Mouse (Mus musculus): Measurements from ENCODE around the gene Ugcg. TPM values are rescaled to one million over a fixed set of nuclear protein-coding genes. Genes with fewer than 3 reads are reported as not detected.

Gene Ugcg
- total RNA-seq, 1 experiment from 2014 or later: 69.4 TPM

GRCm38 (mm10) chr4:59181320-59182271 is 7.5 kb upstream of the Ugcg start:
- ATAC-seq (replicated peaks in 1 of 2; ENCODE audit: insufficient read depth in 1 of 2, low FRiP score in 2 of 2, low TSS enrichment in 1 of 2, low read depth in 1 of 2, poor library complexity in 2 of 2, severe bottlenecking in 2 of 2): peak; percentile 53 to 71; a peak in 3 of 4 replicates

- ATAC-seq (replicated peaks in 1 of 2; ENCODE audit: insufficient read depth in 1 of 2, low FRiP score in 2 of 2, low TSS enrichment in 1 of 2, low read depth in 1 of 2, poor library complexity in 2 of 2, severe bottlenecking in 2 of 2): no peak
These were observed 3.4 kb upstream of the Ugcg start for GRCm38 (mm10) chr4:59185671-59186070.

GRCm38 (mm10) chr4:59187289-59187688 is 1.8 kb upstream of the Ugcg start:
- ATAC-seq (replicated peaks in 1 of 2; ENCODE audit: insufficient read depth in 1 of 2, low FRiP score in 2 of 2, low TSS enrichment in 1 of 2, low read depth in 1 of 2, poor library complexity in 2 of 2, severe bottlenecking in 2 of 2): peak; percentile 19 to 29; a peak in 1 of 4 replicates

GRCm38 (mm10) chr4:59188474-59188801 is 619 bp upstream of the Ugcg start:
- ATAC-seq (replicated peaks in 1 of 2; ENCODE audit: insufficient read depth in 1 of 2, low FRiP score in 2 of 2, low TSS enrichment in 1 of 2, low read depth in 1 of 2, poor library complexity in 2 of 2, severe bottlenecking in 2 of 2): no peak

GRCm38 (mm10) chr4:59189546-59190237 is 635 bp downstream of the Ugcg start:
- ATAC-seq (replicated peaks in 1 of 2; ENCODE audit: insufficient read depth in 1 of 2, low FRiP score in 2 of 2, low TSS enrichment in 1 of 2, low read depth in 1 of 2, poor library complexity in 2 of 2, severe bottlenecking in 2 of 2): 0 out of 4 replicates have a peak, but pooled peaks of 1 of the 2 experiments have one; percentile 12

GRCm38 (mm10) chr4:59190650-59191424 is 1.8 kb downstream of the Ugcg start:
- no peak for ATAC-seq (replicated peaks in 1 of 2; ENCODE audit: insufficient read depth in 1 of 2, low FRiP score in 2 of 2, low TSS enrichment in 1 of 2, low read depth in 1 of 2, poor library complexity in 2 of 2, severe bottlenecking in 2 of 2)

GRCm38 (mm10) chr4:59194731-59195496 is 5.9 kb downstream of the Ugcg start:
- no peak for ATAC-seq (replicated peaks in 1 of 2; ENCODE audit: insufficient read depth in 1 of 2, low FRiP score in 2 of 2, low TSS enrichment in 1 of 2, low read depth in 1 of 2, poor library complexity in 2 of 2, severe bottlenecking in 2 of 2)

GRCm38 (mm10) chr4:59196346-59197077 is 7.5 kb downstream of the Ugcg start:
- ATAC-seq (replicated peaks in 1 of 2; ENCODE audit: insufficient read depth in 1 of 2, low FRiP score in 2 of 2, low TSS enrichment in 1 of 2, low read depth in 1 of 2, poor library complexity in 2 of 2, severe bottlenecking in 2 of 2): no peak

GRCm38 (mm10) chr4:59197078-59197424 is 8.0 kb downstream of the Ugcg start:
- ATAC-seq (replicated peaks in 1 of 2; ENCODE audit: insufficient read depth in 1 of 2, low FRiP score in 2 of 2, low TSS enrichment in 1 of 2, low read depth in 1 of 2, poor library complexity in 2 of 2, severe bottlenecking in 2 of 2): no peak

- ATAC-seq (replicated peaks in 1 of 2; ENCODE audit: insufficient read depth in 1 of 2, low FRiP score in 2 of 2, low TSS enrichment in 1 of 2, low read depth in 1 of 2, poor library complexity in 2 of 2, severe bottlenecking in 2 of 2): no peak
These were observed 8.4 kb downstream of the Ugcg start for GRCm38 (mm10) chr4:59197462-59197861.

- ATAC-seq (replicated peaks in 1 of 2; ENCODE audit: insufficient read depth in 1 of 2, low FRiP score in 2 of 2, low TSS enrichment in 1 of 2, low read depth in 1 of 2, poor library complexity in 2 of 2, severe bottlenecking in 2 of 2): peak; percentile 55 to 69
These were observed 10.3 kb downstream of the Ugcg start for GRCm38 (mm10) chr4:59199341-59199740.

- ATAC-seq (replicated peaks in 1 of 2; ENCODE audit: insufficient read depth in 1 of 2, low FRiP score in 2 of 2, low TSS enrichment in 1 of 2, low read depth in 1 of 2, poor library complexity in 2 of 2, severe bottlenecking in 2 of 2): no peak
These were observed 10.7 kb downstream of the Ugcg start for GRCm38 (mm10) chr4:59199805-59200204.

GRCm38 (mm10) chr4:59200636-59201035 is 11.6 kb downstream of the Ugcg start:
- no peak for ATAC-seq (replicated peaks in 1 of 2; ENCODE audit: insufficient read depth in 1 of 2, low FRiP score in 2 of 2, low TSS enrichment in 1 of 2, low read depth in 1 of 2, poor library complexity in 2 of 2, severe bottlenecking in 2 of 2)

GRCm38 (mm10) chr4:59204616-59205015 is 15.6 kb downstream of the Ugcg start:
- ATAC-seq (replicated peaks in 1 of 2; ENCODE audit: insufficient read depth in 1 of 2, low FRiP score in 2 of 2, low TSS enrichment in 1 of 2, low read depth in 1 of 2, poor library complexity in 2 of 2, severe bottlenecking in 2 of 2): peak in 1 of 2 experiments; percentile 27; a peak in 1 of 4 replicates

- no peak for ATAC-seq (replicated peaks in 1 of 2; ENCODE audit: insufficient read depth in 1 of 2, low FRiP score in 2 of 2, low TSS enrichment in 1 of 2, low read depth in 1 of 2, poor library complexity in 2 of 2, severe bottlenecking in 2 of 2)
These were observed 16.8 kb downstream of the Ugcg start for GRCm38 (mm10) chr4:59205758-59206340.

- no peak for ATAC-seq (replicated peaks in 1 of 2; ENCODE audit: insufficient read depth in 1 of 2, low FRiP score in 2 of 2, low TSS enrichment in 1 of 2, low read depth in 1 of 2, poor library complexity in 2 of 2, severe bottlenecking in 2 of 2)
These were observed 17.5 kb downstream of the Ugcg start for GRCm38 (mm10) chr4:59206600-59206999.

All from hematopoietic stem cell, adult 5-6 weeks (primary cell).